Mouse (Mus musculus): ENCODE data around the gene Cox17.
A peak's percentile ranks its signal among the peaks of the same experiment; 100 is the strongest.

Cox17 gene

DNA sequence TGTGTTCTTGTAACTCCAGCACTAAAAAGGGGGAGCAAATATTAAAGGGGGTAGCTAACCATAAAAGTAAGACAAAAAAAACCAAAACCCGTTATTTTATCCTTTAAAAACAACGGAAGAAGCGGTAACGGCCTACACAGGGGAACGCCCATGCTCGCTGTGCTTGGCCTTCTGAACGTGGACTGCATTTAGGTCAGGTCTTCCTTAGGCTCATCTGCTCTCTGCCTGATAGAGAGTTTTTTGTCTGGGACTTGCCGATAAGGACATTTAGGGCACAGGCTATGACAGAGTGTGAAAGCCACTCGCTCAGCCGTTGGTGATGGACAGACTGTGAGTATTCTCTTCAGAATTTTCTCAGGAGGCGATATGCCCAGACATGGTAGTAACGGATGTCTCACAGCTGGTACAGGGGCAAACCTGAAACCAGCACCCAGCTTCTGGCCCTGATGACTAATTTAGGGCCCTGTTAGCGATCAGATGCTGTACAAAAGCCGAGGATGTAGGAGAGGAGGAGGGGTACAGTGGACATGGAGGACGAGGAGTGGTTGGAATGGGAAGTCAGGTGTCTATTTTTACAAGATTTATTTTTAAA is 25.0 kb downstream of the Cox17 start:
- no peak for DNase-seq (ENCODE audit: low read depth, low spot score)

DNA sequence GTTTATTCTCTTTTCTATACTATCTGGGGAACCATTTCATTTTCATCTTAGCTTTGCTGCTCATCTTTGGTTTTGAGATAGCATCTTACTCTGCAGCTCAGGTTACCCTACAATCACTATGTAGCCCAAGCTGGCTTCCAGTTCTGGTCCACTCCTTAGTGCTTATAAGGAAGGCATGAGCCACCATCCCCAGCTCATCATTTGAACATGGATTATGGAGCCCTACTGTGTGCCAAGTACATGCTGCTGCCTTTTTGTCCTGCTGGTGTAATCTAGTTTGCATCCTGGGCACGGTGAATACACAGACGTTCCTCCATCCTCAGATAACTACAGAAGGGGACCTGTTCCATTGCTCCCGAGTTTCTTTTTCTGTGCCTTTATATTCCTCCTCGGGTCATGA is 26.1 kb downstream of the Cox17 start:
- no peak for DNase-seq (ENCODE audit: low read depth, low spot score)

DNA sequence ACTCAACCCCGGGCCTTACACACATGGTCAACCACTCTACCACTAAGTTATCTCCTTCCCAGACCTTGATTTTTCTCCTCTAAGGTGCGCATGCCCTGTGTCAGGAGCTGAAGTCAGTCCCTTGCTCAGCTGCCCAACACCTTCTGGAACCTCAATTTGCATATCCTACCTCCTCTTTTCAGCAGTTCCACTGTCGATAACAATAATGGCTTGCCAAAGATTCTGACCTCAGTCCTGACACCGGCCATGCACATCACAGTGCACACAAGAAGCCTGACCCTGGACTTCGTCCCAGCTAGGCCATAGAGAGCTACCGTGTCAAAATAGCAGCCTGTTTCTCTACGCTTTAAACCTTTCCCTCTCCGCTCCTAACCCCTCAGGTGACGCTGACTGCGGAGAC is 26.6 kb downstream of the Cox17 start:
- DNase-seq (ENCODE audit: low read depth, low spot score): no peak

DNA sequence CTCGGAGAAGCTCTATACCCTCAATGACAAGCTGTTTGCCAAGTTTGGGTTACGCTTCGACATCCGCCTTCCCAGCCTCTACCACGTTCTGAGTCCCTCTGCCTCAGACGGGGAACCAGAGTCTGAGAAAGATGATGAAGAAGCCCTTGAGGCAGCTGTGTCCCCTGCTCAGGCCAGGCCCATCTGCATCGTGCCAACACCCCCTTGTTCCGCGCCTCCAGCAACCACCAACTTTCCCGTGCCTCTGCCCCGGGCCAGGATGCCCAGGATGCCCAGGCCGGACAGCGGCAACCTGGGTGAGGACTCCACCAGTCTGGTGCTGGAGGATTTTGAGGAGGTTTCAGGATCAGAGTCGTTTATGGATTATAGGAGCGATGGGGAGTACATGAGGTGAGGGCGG is 27.1 kb downstream of the Cox17 start:
- DNase-seq (ENCODE audit: low read depth, low spot score): no peak

DNA sequence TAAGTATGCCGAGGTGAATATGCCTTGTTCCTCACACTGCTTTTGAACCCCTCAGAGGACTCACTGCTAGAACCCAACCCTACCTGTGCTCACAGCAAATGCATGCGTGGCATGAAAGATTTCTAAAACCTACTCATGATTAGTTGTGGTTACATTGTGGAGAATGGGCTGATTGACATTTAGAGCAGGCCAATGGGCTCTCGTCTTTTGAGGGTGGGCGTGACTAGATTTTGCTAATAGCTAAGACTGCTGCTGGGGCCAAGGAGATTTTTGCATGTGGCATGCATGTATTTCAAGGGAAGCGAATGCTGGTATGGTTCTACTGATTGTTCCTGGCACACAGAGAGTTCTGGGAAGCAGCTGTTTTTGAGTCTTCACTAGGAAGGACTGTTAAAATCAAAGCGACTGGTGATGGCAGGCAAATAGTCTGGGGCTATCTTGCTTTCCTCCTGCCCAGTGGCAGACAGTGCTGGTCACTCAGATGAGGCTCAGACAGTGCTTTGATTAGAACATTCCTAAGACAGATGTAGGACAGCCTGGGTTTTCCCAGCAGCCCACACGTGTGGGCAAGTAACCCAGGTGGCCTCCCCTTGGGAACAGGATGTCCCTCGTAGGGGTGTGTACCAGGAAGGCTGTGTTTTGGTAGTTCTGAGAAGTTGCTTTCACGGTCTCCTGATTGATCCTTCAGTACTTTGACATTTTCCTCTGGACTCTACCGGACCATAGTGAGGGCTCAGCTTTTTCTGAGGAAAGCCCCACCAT is 27.8 kb downstream of the Cox17 start:
- no peak for DNase-seq (ENCODE audit: low read depth, low spot score)

DNA sequence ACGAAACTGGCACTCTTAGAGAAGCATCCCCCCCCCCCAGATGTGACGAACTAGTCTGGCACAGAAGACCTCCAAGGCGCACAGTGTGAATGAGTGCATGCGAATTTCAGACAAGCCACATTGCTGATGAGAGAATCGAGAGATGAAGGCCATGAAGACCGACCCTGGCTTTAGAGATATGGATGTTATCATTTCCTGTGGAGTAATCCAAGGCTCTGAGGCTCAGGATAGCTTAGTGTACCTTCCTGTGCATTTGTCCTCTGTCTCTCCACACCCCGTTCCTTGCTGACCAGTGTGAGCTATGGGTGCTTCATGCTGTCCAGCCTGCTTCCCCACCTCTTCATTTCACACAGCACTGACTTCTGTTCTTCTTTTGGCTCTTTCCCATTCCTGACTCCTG is 28.4 kb downstream of the Cox17 start:
- no peak for DNase-seq (ENCODE audit: low read depth, low spot score)

DNA sequence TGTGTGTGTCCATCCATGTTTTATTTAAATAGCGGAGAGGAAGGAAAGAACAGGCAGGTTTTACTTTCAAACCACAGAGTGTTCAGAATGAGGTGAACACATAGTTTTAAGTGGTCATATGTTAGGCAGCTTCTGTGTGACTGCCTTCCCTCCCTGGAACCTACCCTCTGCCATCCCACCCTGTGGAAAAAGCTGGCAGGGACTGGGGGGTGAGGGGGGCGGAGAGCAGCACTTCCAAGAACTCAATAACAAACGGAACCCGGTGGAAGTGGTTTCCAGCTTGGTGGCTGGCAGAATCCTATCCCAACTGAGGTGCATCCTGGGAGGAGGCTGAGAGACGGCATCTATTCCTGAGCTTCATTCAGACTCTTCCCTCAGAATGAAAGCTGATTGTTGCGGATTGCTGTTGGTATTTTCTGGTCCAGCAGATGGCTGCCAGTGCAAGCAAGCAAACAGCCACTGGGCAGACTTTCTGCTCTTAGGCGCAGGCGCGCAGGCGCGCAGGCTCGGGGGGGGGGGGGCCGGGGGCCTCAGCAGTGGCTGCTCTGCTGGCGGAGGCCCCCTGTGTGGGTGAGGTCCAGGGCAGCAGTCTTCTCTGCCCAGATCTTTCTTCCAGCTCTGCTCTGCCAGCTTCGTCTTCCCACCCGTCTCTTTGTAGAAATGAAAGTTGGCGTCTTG is 29.5 kb downstream of the Cox17 start:
- DNase-seq (ENCODE audit: low read depth, low spot score): peak; percentile 36

DNA sequence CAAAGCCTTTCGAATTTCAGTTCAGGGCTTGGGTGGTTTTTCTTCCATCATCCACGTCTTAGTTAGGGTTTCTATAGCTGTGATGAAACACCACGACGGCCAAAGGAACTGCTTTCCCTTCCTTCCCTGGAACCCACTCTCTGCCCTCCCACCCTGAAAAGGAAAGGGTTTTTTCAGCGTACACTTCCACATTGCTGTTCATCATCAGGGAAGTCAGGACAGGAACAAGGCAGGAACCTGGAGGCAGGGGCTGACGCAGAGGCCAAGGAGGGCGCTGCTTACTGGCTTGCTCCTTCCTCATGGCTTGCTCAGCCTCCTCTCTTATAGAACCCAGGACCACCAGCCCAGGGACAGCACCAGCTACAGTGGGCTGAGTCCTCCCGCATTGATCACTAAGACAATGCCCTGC is 30.1 kb downstream of the Cox17 start:
- DNase-seq (ENCODE audit: low read depth, low spot score): no peak

DNA sequence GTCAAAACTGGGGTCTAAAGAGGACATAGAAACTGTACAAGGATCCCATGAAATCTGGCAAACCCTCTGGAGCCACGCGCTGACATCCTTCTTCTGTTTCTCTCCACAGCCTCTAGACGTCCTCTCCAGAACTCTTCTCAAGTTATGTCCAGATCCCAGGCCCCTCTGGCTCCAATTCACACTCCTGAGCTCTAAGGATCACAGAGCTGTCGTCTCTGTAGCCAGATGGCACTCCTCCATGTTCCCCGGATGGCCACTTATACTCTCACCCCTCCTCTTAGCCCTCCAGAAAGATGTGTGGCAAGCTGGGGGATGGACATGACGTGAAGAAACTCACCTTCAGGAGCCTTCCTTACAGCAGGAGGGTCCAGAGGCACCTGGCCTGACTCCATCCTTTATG is 30.8 kb downstream of the Cox17 start:
- DNase-seq (ENCODE audit: low read depth, low spot score): no peak

DNA sequence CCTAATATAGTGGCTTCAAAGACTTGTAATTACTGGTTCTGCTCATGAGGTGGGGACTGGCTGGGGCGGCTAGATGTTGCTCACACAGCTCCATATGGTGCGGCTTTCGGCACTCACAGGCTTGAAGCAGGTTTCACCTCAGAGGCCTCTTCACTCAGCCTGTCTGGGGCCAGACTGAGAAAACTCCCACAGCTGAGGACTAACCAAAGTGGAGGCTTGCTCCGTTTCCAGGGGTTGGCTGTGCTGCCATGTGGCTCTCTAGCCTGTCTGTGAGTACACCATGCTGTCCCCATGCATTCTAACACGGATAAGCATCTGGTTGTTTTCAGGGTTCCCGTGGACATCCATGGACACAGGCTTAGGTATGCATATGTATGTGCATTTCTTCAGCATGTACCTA is 31.8 kb downstream of the Cox17 start:
- no peak for DNase-seq (ENCODE audit: low read depth, low spot score)

DNA sequence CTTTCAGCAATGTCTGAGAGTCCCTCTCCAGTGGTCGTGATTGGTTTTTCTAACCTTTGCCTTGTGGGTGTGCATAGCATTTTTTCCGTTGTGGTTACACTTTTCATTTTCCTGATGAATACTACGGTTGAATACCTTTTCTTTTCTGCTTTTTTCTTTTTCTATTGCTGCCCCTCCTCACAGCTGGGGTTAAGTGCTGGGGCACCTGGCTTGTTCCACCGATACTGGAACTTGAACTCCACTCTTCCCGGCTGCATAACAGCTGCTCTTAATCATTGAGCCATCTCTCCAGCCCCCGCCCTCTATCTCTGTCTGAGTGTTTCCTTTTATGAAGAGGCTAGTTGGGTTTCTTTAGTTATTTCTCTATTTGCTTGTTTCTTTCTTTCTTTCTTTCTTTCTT is 32.3 kb downstream of the Cox17 start:
- DNase-seq (ENCODE audit: low read depth, low spot score): no peak

DNA sequence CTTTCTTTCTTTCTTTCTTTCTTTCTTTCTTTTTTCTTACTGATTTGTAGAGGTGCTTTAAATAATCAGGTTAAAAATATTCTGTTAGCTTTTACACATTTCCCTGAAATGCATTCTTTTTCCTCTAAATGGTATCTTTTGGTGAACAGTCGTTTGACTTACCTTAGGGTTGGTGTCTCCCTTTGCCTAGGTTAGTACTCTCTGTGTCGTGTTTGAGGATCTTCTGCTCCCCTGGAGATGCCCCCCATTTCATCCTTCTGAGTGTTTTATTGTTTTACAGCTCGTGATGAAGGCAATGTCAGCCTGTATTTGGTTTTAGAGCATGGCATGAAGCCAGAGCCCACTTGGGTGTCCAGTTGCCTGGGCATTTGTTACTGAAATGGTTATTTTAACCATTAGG is 32.7 kb downstream of the Cox17 start:
- DNase-seq (ENCODE audit: low read depth, low spot score): no peak

DNA sequence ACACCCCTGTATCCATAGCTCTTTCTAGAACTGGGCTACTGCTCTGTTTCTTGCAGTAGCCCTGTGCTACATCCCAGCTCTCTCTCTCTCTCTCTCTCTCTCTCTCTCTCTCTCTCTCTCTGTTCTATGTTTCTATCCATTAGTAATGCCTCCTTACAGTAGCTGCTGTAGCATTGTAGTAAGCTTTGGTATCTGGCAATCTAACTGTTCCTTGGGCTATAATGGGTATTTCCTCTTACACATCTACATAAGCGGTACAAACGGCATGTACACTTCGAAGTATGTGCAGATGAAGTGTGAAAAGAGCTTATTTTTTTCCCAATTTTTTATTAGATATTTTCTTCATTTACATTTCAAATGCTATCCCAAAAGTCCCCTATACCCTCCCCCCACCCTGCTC is 33.1 kb downstream of the Cox17 start:
- no peak for DNase-seq (ENCODE audit: low read depth, low spot score)

DNA sequence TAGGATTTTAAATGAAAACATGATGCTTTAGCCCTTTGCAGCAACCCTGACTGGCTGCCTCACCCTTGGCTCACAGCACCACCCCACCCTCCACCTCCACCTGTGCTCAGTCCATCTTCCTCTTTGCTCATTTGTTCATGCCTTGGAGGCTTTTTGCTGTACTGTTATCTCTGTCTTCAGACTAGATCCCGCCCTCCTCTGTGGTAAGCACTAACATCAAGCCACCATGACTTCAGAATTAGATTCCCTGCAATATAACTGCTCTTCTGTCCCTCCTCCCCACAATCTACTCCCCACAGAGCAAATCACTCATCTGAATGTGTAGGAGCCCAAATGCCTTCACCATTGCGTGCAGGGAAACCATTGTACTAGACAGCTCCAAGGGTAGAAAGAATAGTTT is 36.9 kb downstream of the Cox17 start:
- no peak for DNase-seq (ENCODE audit: low read depth, low spot score)

DNA sequence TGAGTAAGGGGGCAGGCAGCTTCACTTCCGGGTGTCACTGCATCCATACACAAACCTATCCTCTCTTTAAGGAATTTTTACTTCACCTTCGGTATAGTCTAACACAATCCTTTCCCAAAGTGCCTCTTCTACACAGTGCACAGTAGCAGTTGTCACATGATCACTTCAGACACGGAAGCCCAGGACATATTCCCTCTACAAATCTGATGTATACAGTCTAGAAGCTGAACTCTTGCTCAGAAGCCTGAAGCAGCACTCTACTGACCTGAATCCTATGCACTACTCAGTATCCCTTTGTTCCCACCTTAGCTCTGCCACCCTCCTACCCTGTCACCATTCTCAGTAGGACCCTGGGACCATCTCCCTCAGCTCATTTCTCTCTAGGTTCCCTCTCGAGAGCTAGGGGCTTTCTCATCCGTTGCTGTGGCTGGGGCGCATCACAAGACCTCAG is 38.4 kb downstream of the Cox17 start:
- DNase-seq (ENCODE audit: low read depth, low spot score): no peak

DNA sequence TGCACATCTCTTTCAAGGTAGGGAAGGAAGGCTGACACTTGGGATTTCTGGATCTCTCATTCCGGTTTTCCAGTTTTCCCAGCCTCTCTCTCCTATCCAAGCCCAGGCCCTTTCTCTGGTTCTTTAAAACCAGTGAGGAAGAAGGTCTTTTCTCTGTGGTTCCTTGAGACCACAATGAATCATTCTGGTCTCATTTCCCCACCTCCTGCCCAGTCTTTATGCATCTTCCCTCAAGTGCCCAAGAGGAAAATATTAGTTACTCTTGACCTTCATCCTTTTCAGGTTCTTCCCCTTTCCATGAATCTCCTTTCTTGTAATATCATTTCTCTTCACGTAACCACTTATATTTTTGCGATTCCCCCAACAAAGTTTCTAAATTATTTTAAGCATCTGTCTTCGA is 38.9 kb downstream of the Cox17 start:
- DNase-seq (ENCODE audit: low read depth, low spot score): no peak

DNA sequence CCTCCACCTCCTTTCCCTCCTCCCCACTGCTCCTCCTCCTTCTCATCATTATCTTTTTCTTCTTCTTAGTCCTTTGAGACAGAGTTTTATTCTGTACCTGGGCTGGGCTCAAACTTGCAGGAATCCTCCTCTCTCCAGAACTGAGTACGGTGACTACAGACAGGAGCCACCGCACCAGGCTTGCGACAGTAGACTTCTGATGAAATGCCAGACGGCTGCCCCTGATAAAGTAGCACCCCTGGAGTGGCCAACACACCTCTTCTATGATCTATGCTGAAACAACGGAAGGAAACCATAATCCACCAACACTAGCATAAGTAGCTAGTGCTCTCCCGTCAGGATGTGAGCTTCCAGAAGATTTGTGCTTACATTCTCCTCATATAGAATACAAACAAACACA is 40.6 kb downstream of the Cox17 start:
- DNase-seq (ENCODE audit: low read depth, low spot score): no peak

DNA sequence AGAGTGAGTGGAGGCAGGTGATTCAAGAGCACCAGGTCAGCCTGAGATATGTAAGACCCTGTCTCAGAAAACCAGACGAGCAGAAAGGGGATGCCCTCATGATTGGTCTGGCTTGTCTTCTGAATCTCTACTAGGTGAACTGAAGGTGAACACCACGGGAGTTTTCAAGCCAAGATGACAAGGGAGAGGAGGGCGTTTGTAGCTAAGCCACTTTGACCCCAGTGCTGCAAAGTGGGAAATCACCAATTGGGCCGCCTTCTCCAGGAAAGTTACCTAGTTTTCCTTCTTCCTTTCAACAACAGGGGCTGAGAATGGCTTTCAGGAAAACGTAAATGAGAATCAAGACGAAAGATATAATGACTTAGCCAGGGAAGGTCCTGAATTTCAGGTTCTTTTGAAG is 42.0 kb downstream of the Cox17 start:
- no peak for DNase-seq (ENCODE audit: low read depth, low spot score)

DNA sequence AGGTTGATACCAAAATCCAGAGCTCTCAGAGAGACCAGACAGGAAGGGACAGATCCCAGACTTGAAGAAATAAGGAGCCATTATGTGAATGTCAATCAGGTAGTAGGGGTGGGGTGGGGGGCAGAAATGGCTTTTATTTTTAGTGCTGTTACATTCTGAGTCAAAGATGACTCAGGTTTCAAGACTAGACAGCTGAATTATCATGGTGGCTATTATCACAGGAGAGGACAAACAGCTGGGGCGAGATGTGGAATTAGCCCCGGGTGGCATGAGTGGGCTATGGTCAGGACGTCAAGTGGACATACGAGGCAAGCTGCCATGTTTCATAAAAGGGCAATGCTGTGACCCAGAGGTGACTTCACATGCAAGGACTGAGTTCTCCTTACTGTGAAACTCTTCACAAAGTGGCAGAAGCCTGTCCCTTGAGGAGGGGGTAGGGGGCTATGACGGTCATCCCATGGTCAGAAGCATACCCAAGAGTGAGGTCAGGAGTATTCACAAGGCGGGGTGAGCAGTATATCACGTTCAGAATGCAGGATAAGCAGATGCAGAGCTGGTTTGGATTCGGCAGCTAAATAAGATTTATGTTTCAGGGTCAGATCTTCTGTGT is 42.6 kb downstream of the Cox17 start:
- no peak for DNase-seq (ENCODE audit: low read depth, low spot score)

DNA sequence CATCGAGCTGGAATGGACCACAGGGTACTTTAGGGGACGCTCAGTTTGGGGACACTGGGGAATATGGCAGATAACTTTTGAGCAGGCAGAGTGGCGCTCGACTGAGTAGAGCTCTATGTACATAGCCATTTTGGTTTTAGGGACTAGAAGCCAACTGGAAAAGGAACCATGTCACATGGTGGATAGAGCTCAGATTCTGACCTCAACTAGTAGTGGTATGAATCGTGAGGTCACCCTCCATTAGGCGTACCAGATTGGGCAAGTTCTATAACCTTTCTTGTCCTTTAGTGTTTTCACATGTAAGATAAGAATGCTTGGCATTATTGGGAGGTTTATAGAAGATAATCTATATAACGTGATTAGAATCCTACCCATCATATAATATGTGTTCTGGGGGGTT is 43.5 kb downstream of the Cox17 start:
- DNase-seq (ENCODE audit: low read depth, low spot score): no peak

DNA sequence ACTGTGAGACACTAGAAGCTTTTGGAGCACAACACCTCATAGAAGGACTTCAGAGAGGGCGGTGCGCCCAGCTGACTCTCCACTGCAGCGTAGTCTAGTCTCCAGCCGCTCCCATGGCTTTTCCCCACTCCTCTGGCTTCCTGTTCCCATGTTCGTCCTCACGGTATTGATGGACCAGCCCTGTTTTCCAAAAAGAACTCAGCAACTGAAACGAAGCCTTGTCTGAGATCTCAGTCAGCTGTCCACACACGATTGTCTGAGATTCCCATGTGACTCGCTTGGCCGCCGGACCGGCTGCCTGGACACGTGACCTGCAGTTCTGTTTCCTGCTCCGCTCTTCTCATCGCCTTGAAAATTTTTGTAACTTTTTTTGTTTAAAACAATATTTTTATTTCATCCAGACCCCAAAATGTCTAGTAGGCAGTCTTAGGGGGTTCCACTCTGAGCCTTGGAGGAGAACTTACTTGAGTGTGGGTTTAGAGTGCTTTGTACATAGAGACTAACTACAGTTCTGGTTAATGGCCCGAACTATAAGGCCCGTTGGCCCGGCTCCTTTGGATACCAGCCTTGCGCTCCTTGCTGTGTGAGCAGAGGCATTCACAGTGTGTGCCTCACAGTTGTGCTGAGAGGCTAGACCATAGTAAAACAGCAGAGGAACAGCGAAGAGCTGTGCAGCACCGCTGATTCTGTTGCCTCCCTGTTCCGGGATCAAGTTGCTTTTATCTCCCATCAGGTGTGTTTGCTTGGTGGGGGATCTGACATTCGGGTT is 45.5 kb downstream of the Cox17 start:
- no peak for DNase-seq (ENCODE audit: low read depth, low spot score)

DNA sequence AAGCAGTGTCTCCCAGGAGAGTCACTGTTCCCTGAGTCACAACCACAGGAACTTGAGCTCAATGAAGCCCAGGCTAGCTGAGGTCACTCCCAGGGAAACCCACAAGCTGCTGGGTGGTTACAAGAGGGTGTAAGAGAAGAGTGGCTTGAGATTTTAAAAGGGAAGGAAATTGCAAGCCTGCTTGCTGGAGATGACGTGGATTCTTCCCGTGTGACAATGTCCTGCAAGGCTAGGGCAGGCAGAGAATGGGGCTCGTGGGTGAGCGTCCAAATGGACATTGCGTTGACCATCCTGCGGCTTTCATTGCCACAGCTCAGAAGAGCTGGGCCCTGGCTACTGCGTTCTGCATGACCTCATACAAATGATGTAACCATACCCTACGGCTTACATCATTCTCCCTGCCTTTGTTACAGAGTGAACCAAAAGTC is 47.4 kb downstream of the Cox17 start:
- DNase-seq (ENCODE audit: low read depth, low spot score): no peak
